Mouse (Mus musculus) heart, embryonic 12.5 days (tissue): ENCODE data around the gene Dpp9. TPM values are rescaled to one million over a fixed set of nuclear protein-coding genes. Genes with fewer than 3 reads are reported as not detected.
"Not testable (repeated sequence)": the region's sequence is repeated elsewhere in the genome, so short reads cannot be mapped to it uniquely, and the experiment has no call there.

Experiments
- ATAC-seq: fragments of 200-750 bp; cut with Nextera tagmentation; 2 replicates; pipeline ENCODE4 v1.8.0; 2017; ENCODE audit warnings: moderate TSS enrichment, moderate library complexity; ENCODE audit not compliant: insufficient number of reproducible peaks, low FRiP score
- H3K27ac ChIP-seq: fragments of 300-500 bp; sonication (generic); 2 replicates; pipeline ENCODE4 v1.5.1; 2016; ENCODE audit warnings: mild to moderate bottlenecking, moderate library complexity; ENCODE audit not compliant: poor library complexity, severe bottlenecking
- H3K27me3 ChIP-seq: fragments of 300-500 bp; sonication (generic); replicated peaks from 2 replicates; pipeline ENCODE4 v1.6.1; 2016; ENCODE audit warnings: mild to moderate bottlenecking, moderate library complexity
- H3K36me3 ChIP-seq: fragments of 300-500 bp; sonication (generic); 2 replicates; pipeline ENCODE4 v1.6.1; 2016; ENCODE audit warnings: mild to moderate bottlenecking, moderate library complexity
- H3K4me1 ChIP-seq: fragments of 300-500 bp; sonication (generic); replicated peaks from 2 replicates; pipeline ENCODE4 v1.6.1; 2016; ENCODE audit warnings: mild to moderate bottlenecking
- H3K4me2 ChIP-seq: fragments of 300-500 bp; sonication (generic); 2 replicates; pipeline ENCODE4 v1.6.1; 2016; ENCODE audit warnings: mild to moderate bottlenecking, moderate library complexity
- H3K4me3 ChIP-seq: fragments of 300-500 bp; sonication (generic); 2 replicates; pipeline ENCODE4 v1.5.1; 2016; ENCODE audit warnings: mild to moderate bottlenecking
- H3K9ac ChIP-seq: fragments of 300-500 bp; sonication (generic); 2 replicates; pipeline ENCODE4 v1.6.1; 2016; ENCODE audit warnings: mild to moderate bottlenecking, moderate library complexity
- H3K9me3 ChIP-seq: fragments of 300-500 bp; sonication (generic); replicated peaks from 2 replicates; pipeline ENCODE4 v1.6.1; 2016; ENCODE audit warnings: mild to moderate bottlenecking, moderate library complexity
- WGBS: fragments of 180-500 bp; shearing (Covaris S2); methylation state at CpG from one replicate; pipeline ENCODE4 v1.1.7; 2016; 5-methylcytosine and 5-hydroxymethylcytosine counted together
- polyA plus RNA-seq: library from polyadenylated mRNA; unstranded; fragments of >200 nt; fragmentation: Nextera tagmentation; extraction: Ambion mirVana; gene quantifications from 2 replicates; pipeline ENCODE4 v1.2.1, GENCODE M21; 2016

The Dpp9 gene
- 27.8 and 28.4 TPM in 2 replicates for polyA plus RNA-seq

DNA sequence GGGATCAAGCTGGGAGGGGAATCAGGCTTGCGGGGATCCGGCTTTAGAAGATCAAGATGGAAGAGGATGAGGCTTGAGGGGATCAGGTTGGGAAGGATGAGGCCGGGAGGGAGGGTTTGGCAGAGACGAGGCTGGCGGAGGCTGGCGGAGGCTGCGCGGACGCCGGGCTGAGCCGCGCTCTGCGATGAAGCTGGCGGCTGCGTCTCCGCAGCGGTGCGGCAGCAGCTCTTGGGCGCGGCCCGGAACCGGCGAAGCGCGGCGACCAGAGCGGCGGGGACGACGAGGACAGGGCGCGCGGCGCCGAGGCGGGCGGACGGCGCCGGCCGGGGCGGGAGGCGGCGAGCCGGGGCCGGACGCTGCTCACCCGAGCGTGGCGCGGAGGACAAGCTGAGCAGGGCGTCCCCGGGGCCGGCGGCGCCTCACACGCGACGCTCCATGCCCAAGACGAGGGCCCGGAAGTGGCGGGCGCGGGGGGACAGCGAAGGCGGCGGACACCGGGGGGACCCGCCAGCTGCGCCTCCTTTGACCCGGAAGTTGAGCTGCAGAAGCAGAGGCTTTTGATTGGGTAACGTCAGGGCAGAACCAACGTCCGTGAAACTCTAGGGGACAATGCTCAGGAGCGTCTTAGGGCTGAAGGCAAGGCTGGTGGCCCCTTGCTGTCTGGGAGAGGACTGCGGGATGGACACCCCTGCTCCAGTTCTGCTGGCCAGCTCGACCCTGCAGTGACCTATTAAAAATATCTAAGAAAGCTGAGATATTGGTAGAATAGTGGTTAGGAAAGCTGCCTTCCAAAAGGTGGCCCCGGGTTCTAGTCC, at the start of gene Dpp9:
Gene Dpp9, minus strand, starts transcription at position 529 of the 815 bp plus-strand sequence.
- Histone ChIP-seq H3K27ac (peak within 1 kb of the TSS; percentile 85), H3K4me1 (peaks cover 23% of the 10 kb centered on the region), H3K4me3 (peak within 1 kb of the TSS; percentile 98), H3K9me3 (no peaks in the 10 kb centered on the region), H3K9ac (peak within 1 kb of the TSS; percentile 97), H3K27me3 (0 out of 2 replicates have a peak, but pooled peaks cover 3% of the 10 kb centered on the region), H3K4me2 (peak within 1 kb of the TSS; percentile 81), H3K36me3 (peaks cover 10% of the 10 kb centered on the region)
- under 1% methylated on average over 75 of the region's 78 CpGs for WGBS
- ATAC-seq, result peak; percentile 98

DNA sequence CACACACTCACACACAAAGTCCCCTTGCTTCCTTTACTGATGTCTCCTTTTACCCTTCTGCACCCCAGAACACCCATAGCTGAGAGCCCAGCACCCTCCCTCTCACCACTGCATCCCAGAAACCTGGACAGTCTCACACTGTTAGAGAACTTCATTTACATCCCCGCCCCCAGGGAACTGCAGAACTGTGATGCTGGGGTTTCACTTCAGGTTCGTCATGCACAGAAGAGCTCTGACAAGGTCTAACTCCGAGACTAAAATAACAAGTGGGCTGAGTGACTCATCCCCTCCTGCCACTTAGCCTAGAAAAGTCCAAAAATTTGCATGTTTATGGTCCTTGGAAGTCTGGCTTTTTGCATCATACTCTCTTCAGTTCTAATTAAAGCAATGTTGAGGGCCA, 47.6 kb upstream of the Dpp9 start:
- Histone ChIP-seq H3K36me3 (peaks cover 35% of the 10 kb centered on the region), H3K9ac (0 out of 2 replicates have a peak overlapping the region, but pooled peaks have one; percentile 10), H3K4me2 (no peak overlapping the region), H3K9me3 (no peaks in the 10 kb centered on the region), H3K4me1 (peaks cover 35% of the 10 kb centered on the region), H3K4me3 (no peak overlapping the region), H3K27me3 (no peaks in the 10 kb centered on the region), H3K27ac (no peak overlapping the region; the same call in 1 of the 2 replicates)
- ATAC-seq, result no peak
- WGBS, result 40% methylated on average over 3 of the region's 3 CpGs

GRCm38 (mm10) chr17:56265869-56266268, 47.2 kb upstream of the Dpp9 start:
- Histone ChIP-seq H3K9ac (0 out of 2 replicates have a peak overlapping the region, but pooled peaks have one; percentile 10), H3K9me3 (no peaks in the 10 kb centered on the region), H3K4me2 (no peak overlapping the region), H3K4me3 (no peak overlapping the region), H3K4me1 (peaks cover 39% of the 10 kb centered on the region), H3K27me3 (no peaks in the 10 kb centered on the region), H3K27ac (no peak overlapping the region; the same call in 1 of the 2 replicates), H3K36me3 (peaks cover 35% of the 10 kb centered on the region)
- no peak for ATAC-seq
- WGBS, result 93% methylated on average over 3 of the region's 3 CpGs

DNA sequence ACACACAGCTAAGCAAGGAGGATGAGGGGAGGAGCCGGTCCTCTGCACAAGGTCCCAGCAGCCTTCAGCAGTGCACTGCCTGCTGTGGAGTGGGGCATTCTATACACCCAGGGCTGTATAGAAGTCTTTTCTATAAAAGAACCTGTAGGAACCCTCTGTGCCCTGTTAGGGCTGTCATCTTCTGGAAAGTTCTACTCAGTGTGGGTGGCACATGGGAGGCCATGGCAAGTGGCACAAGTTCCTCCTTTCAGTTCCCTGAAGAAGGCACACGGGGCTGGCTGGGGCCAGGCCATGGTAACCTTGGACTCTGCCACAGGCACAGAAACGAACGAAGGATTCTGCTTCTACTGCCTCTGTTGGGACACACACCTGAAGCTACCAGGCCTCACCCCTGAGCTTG, 46.3 kb upstream of the Dpp9 start:
- Histone ChIP-seq H3K36me3 (peaks cover 35% of the 10 kb centered on the region), H3K4me1 (peaks cover 47% of the 10 kb centered on the region), H3K27ac (no peak overlapping the region), H3K4me2 (no peak overlapping the region), H3K9me3 (no peaks in the 10 kb centered on the region), H3K9ac (no peak overlapping the region), H3K4me3 (no peak overlapping the region), H3K27me3 (no peaks in the 10 kb centered on the region)
- 89% methylated on average over 4 of the region's 4 CpGs for WGBS
- ATAC-seq, result no peak

- 20% methylated on average over 8 of the region's 8 CpGs for WGBS
- peak; percentile 62; the same call in 1 of the 2 replicates for ATAC-seq
- no peaks in the 10 kb centered on the region for H3K27me3 ChIP-seq
- H3K4me1 ChIP-seq, result peaks cover 52% of the 10 kb centered on the region
- H3K4me3 ChIP-seq, result no peak overlapping the region
- no peak overlapping the region for H3K27ac ChIP-seq
- H3K36me3 ChIP-seq, result peaks cover 42% of the 10 kb centered on the region
- no peaks in the 10 kb centered on the region for H3K9me3 ChIP-seq
- no peak overlapping the region for H3K9ac ChIP-seq
- no peak overlapping the region for H3K4me2 ChIP-seq
These were observed 45.3 kb upstream of the Dpp9 start for GRCm38 (mm10) chr17:56264020-56264419.

DNA sequence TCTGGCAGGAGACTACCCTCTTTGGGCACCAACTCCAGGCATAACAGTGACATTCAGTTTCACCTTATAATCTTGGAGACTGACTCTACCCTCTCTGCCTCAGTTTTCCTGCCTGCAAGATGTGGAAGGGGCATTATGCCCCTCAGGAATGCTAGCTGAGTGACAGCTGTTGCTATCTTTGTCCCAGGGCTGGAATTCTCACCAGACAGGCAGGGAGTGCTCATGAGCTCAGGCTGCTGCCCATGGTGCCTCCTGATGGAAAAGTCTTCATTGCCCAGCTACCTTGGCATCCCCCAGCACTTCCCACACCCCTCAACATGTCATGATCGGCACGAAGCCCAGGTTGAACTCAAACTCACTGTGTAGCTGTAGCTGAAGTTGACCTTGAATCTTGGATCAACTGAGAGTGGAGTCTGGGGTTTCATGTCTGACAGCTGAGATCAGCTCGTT, 44.0 kb upstream of the Dpp9 start:
- Histone ChIP-seq H3K4me3 (no peak overlapping the region), H3K36me3 (peaks cover 56% of the 10 kb centered on the region), H3K27me3 (no peaks in the 10 kb centered on the region), H3K9ac (0 out of 2 replicates have a peak overlapping the region, but pooled peaks have one; percentile 33), H3K9me3 (no peaks in the 10 kb centered on the region), H3K4me2 (peak overlapping the region; percentile 3), H3K27ac (peak overlapping the region; percentile 81), H3K4me1 (peaks cover 65% of the 10 kb centered on the region)
- 59% methylated on average over 3 of the region's 3 CpGs for WGBS
- no peak for ATAC-seq

GRCm38 (mm10) chr17:56261166-56261565, 42.5 kb upstream of the Dpp9 start:
- no peak overlapping the region for H3K4me3 ChIP-seq
- peaks cover 65% of the 10 kb centered on the region for H3K4me1 ChIP-seq
- peak overlapping the region; percentile 42; the same call in 1 of the 2 replicates for H3K27ac ChIP-seq
- H3K36me3 ChIP-seq, result peaks cover 57% of the 10 kb centered on the region
- H3K9me3 ChIP-seq, result no peaks in the 10 kb centered on the region
- 0 out of 2 replicates have a peak overlapping the region, but pooled peaks have one; percentile 20 for H3K4me2 ChIP-seq
- WGBS, result 55% methylated on average over 3 of the region's 3 CpGs
- H3K9ac ChIP-seq, result peak overlapping the region; percentile 49; the same call in 1 of the 2 replicates
- H3K27me3 ChIP-seq, result no peaks in the 10 kb centered on the region
- no peak for ATAC-seq

DNA sequence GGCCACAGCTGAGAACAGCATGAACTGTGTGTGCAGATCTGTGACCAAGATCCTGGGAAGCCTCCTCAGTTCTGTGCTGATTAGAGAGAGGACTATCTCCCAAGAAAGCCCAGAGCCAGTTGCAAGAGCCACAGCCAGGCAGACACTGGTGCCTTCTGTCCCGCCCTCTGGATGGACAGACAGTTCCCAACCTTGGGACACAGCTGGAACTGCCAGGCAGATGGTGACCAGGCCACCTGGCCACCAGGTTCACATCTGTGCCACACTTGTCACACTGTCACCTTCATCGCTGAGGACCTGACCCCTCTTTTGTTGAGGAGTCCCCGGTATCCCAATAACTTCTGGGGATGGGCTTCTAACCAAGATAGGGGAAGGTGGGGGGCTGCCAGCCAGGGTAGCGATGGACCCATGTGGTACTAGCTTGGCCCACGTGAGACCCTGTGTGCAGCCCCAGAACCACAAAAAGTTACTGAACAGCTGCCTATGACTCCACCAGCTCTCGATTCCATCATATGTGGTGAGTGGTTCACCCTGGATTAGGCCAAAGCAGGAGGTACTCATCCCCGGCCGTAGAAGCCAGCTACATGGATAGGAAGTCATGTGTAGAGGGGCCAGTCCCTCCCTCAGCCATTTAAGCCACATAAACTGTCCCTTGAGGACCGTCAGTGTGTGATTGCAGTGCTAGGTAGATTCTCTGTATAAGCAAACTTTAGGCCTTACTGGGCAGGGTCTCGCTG, 40.8 kb upstream of the Dpp9 start:
- H3K4me1 ChIP-seq, result peaks cover 62% of the 10 kb centered on the region
- H3K27ac ChIP-seq, result no peak overlapping the region
- no peaks in the 10 kb centered on the region for H3K27me3 ChIP-seq
- H3K9ac ChIP-seq, result peak overlapping the region; percentile 23; the same call in 1 of the 2 replicates
- peaks cover 48% of the 10 kb centered on the region for H3K36me3 ChIP-seq
- ATAC-seq, result no peak
- H3K9me3 ChIP-seq, result no peaks in the 10 kb centered on the region
- 88% methylated on average over 10 of the region's 10 CpGs for WGBS
- H3K4me2 ChIP-seq, result peak overlapping the region; percentile 99
- H3K4me3 ChIP-seq, result 0 out of 2 replicates have a peak overlapping the region, but pooled peaks have one; percentile 11

DNA sequence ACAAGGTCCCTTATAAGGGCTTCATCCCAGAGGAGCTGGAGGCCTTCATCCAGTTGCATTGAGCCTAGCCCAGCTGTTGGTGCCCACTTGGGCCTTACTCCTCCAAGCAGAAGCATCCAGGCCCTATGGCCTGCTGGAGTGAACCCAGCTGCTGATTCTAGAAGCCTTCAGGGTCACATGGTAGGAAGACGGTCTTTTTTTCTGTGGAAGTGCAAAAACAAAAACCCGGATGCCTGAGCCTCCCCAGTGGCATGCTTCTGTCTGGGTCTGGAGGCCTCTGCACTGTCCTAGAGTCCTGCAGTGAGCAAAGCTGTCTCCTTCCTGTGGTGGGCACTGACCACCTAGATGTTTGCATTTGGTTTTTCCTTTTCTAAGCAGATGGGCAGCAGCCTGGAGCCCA, 40.1 kb upstream of the Dpp9 start:
- H3K36me3 ChIP-seq, result peaks cover 48% of the 10 kb centered on the region
- not testable (repeated sequence) for ATAC-seq, H3K27me3 ChIP-seq, H3K9me3 ChIP-seq, H3K27ac ChIP-seq
- peak overlapping the region; percentile 23 for H3K9ac ChIP-seq
- peaks cover 62% of the 10 kb centered on the region for H3K4me1 ChIP-seq
- 75% methylated on average over 2 of the region's 2 CpGs for WGBS
- H3K4me3 ChIP-seq, result peak overlapping the region; percentile 11; the same call in 1 of the 2 replicates
- H3K4me2 ChIP-seq, result peak overlapping the region; percentile 99

DNA sequence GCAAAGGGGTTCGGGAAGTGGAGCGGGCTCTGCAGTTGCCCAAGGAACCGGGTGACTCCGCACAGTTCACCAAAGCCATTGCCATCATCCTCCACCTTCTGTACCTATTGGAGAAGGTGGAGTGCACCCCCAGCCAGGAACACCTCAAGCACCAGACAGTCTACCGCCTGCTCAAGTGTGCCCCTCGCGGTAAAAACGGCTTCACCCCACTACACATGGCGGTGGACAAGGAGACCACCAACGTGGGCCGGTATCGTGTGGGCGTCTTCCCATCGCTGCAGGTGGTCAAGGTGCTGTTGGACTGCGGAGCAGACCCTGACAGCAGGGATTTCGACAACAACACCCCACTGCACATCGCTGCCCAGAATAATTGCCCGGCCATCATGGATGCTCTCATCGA, 39.6 kb upstream of the Dpp9 start:
- Histone ChIP-seq H3K4me2 (peak overlapping the region; percentile 99), H3K4me3 (peak overlapping the region; percentile 8; the same call in 1 of the 2 replicates), H3K36me3 (peaks cover 48% of the 10 kb centered on the region), H3K4me1 (peaks cover 61% of the 10 kb centered on the region)
- not testable (repeated sequence) for H3K27me3 ChIP-seq, H3K9ac ChIP-seq, H3K9me3 ChIP-seq, ATAC-seq, H3K27ac ChIP-seq
- WGBS, result 92% methylated on average over 19 of the region's 19 CpGs
